Mouse (Mus musculus) kidney, adult 11 months (tissue): ENCODE measurements at regions not wholly inside any gene's neighbourhood (a gene's known extent, or its start where the extent isn't known, plus 50 kb on each side); places are given as distances from the start of the nearest gene placed in this dataset.

Experiments
- DNase-seq: peaks from one replicate; pipeline ENCODE4 v3.0.0; 2022

- no peak for DNase-seq
These were observed 74.7 kb upstream of the Ccn2 start for GRCm38 (mm10) chr10:24520515-24520914.

DNA sequence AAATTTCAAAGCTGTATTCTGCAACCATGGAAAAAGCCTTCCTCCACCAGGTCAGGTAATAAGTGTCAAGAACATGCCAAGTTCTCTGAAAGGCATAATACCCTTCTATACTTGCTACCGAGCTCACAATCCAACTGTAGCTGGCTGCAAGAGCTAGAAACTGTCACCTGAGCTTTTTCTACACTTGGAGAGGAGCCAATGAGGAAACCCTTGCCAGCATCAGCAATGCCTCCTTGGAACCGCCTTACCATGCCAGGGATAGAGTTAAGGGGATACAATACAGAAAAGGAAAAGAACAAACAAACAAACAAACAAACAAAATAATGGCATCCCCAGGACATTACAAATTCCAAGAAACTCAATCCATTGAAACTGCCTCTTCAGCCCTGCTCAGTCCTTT is 62.5 kb upstream of the Ccn2 start:
- peak; percentile 7 for DNase-seq

GRCm38 (mm10) chr10:24534901-24535300 is 60.3 kb upstream of the Ccn2 start:
- peak; percentile 74 for DNase-seq

GRCm38 (mm10) chr10:24535461-24535860 is 59.8 kb upstream of the Ccn2 start:
- DNase-seq, result no peak

GRCm38 (mm10) chr10:24541990-24542389 is 53.3 kb upstream of the Ccn2 start:
- DNase-seq, result no peak
